Mouse (Mus musculus): ENCODE results near the gene Ldha.

DNA sequence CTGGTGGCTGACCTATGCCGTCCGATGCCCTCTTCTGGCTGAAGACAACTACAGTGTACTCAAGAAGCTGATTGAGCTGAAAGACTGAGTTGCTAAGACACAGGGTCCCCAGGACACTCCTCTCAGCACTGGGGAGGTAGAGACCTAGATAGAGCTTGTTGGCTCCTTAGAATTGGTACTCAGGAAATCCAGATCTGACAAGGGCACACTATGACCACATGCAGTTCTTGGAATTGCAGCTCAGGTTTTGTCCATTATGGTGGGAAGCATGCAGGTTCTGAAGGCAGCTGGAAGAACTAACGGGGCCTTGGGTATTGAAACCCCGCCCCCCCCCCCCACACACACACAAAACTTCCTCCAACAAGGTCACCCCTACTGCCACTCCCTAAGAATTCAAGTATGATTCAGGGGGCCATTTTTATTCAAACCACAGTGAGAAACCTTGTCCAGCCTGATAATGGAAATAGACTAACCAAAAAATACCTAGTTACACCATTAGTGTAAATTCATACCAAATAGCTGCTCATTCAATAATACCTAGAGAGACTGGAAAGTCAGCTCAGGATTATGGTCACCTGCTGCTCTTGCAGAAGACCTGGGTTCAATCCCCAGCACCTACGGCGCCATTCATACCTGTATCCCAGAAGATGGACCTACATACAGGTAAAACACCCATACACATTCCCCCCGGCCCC lies 14.7 kb downstream of the Ldha start:
- TF ChIP-seq EP300 (IDR thresholded peaks at IDR 0.05; ENCODE audit: low read depth) = no peak
- no peak for TF ChIP-seq CTCF (IDR thresholded peaks at IDR 0.05; ENCODE audit: low read depth)

All from liver, postnatal 0 days (tissue).